Mouse (Mus musculus) inflammation-experienced regulatory T-cells, adult 6 months (primary cell): ENCODE measurements around the gene Lnx2. TPM values are rescaled to one million over a fixed set of nuclear protein-coding genes. Genes with fewer than 3 reads are reported as not detected.

Source experiments
- ATAC-seq: one replicate; pipeline ENCODE4 v1.8.0; 2017
- polyA plus RNA-seq, 3 experiments: library from polyadenylated mRNA; unstranded; fragments of 100-300 nt; shearing (Covaris generic); gene quantifications; one replicate each; pipeline ENCODE4 v1.2.1; 2017

Gene Lnx2
- polyA plus RNA-seq, 3 experiments from 2014 or later, result 21.4 to 30.5 (median 28.0) TPM

- peak; percentile 5 for ATAC-seq
Observed at GRCm38 (mm10) chr5:147076799-147077165, 396 bp upstream of the Lnx2 start, which contains the start of gene Polr1d. Polr1d (plus strand) TSS chr5:147077050.

- ATAC-seq, result no peak
Observed at GRCm38 (mm10) chr5:147075103-147076025, 1.0 kb downstream of the Lnx2 start.

- no peak for ATAC-seq
Observed at GRCm38 (mm10) chr5:147073805-147074204, 2.6 kb downstream of the Lnx2 start.

GRCm38 (mm10) chr5:147071886-147072285 is 4.5 kb downstream of the Lnx2 start:
- ATAC-seq, result no peak

- ATAC-seq, result peak; percentile 29
Observed at GRCm38 (mm10) chr5:147070791-147071516, 5.4 kb downstream of the Lnx2 start.

- ATAC-seq, result no peak
Observed at GRCm38 (mm10) chr5:147068876-147069275, 7.5 kb downstream of the Lnx2 start.

- no peak for ATAC-seq
Observed at GRCm38 (mm10) chr5:147066965-147067364, 9.4 kb downstream of the Lnx2 start.

- ATAC-seq, result peak; percentile 67
Observed at GRCm38 (mm10) chr5:147066129-147066528, 10.3 kb downstream of the Lnx2 start.

- ATAC-seq, result peak; percentile 70
Observed at GRCm38 (mm10) chr5:147063215-147063661, 13.1 kb downstream of the Lnx2 start.

GRCm38 (mm10) chr5:147060024-147060423 is 16.4 kb downstream of the Lnx2 start:
- ATAC-seq, result no peak

- no peak for ATAC-seq
Observed at GRCm38 (mm10) chr5:147059319-147059718, 17.1 kb downstream of the Lnx2 start.

- ATAC-seq, result no peak
Observed at GRCm38 (mm10) chr5:147058661-147059060, 17.7 kb downstream of the Lnx2 start.

GRCm38 (mm10) chr5:147057626-147058414 is 18.6 kb downstream of the Lnx2 start:
- peak; percentile 15 for ATAC-seq

GRCm38 (mm10) chr5:147056712-147057290 is 19.6 kb downstream of the Lnx2 start:
- ATAC-seq, result no peak

- peak; percentile 55 for ATAC-seq
Observed at GRCm38 (mm10) chr5:147055572-147056245, 20.7 kb downstream of the Lnx2 start.

GRCm38 (mm10) chr5:147054747-147055270 is 21.6 kb downstream of the Lnx2 start:
- no peak for ATAC-seq

GRCm38 (mm10) chr5:147054328-147054727 is 22.1 kb downstream of the Lnx2 start:
- no peak for ATAC-seq

GRCm38 (mm10) chr5:147053481-147053880 is 22.9 kb downstream of the Lnx2 start:
- no peak for ATAC-seq

- ATAC-seq, result no peak
Observed at GRCm38 (mm10) chr5:147053071-147053470, 23.3 kb downstream of the Lnx2 start.

GRCm38 (mm10) chr5:147052309-147052558 is 24.2 kb downstream of the Lnx2 start:
- no peak for ATAC-seq

GRCm38 (mm10) chr5:147051500-147052308 is 24.7 kb downstream of the Lnx2 start:
- ATAC-seq, result no peak
